Mouse (Mus musculus): ENCODE results near the gene Galnt7.

GRCm38 (mm10) chr8:57478406-57478805 is 174.4 kb downstream of the Galnt7 start:
- TF ChIP-seq POLR2A (IDR thresholded peaks at IDR 0.05; ENCODE audit: extremely low read depth, insufficient read depth, low read length): no peak
- no peak for TF ChIP-seq CTCF (IDR thresholded peaks at IDR 0.05; ENCODE audit: low read depth, low read length)
